Mouse (Mus musculus) thymus, adult 2 months (tissue): ENCODE measurements around the gene Ppm1j.

Source experiments
- CTCF ChIP-seq: fragments of 200-500 bp; IDR thresholded peaks from 2 replicates; pipeline ENCODE4 v1.5.1; 2012; ENCODE audit warnings: mild to moderate bottlenecking, control low read depth, low read length, moderate library complexity, borderline replicate concordance; ENCODE audit not compliant: control insufficient read depth, poor library complexity, insufficient read depth; ENCODE audit errors: extremely low read depth
- POLR2A ChIP-seq: fragments of 200-500 bp; IDR thresholded peaks from 2 replicates; pipeline ENCODE4 v1.6.1; 2012; ENCODE audit warnings: mild to moderate bottlenecking, low read length, control low read depth, moderate library complexity; ENCODE audit not compliant: control insufficient read depth, poor library complexity, insufficient read depth; ENCODE audit errors: extremely low read depth

DNA sequence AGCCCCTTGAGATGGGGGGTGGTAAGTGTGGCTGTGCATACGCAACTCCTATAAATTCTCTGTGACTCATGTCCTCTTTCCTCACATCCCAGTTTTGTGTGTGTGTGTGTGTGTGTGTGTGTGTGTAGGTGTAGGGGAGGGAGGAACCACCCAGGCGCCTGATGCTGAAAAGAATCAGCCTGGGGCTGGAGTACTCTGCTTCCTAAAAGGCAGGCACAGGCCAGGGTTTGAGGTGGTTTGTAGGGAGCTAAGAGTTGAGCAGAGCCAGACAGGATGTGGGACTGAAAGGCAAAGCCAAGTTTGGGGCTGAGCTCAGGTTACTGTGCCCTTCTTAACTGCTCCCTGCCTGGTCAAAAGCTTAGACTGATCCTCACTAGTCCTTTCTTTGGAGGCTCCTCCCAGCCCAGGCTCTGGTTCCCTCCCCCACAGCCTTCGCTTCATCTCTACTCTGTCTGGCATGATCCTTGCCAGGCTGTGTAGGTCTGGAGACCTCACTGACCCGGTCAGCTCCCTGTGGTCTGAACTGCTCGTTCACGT lies 9.6 kb downstream of the Ppm1j start:
- TF ChIP-seq POLR2A (no peak), CTCF (no peak)
